Mouse (Mus musculus): Measurements from ENCODE around the gene Sec31a. TPM values are rescaled to one million over a fixed set of nuclear protein-coding genes. Genes with fewer than 3 reads are reported as not detected.

Gene Sec31a
- polyA plus RNA-seq, 1 experiment from 2014 or later: 64.5 TPM

- no peaks in the 10 kb centered on the region for H3K9me3 ChIP-seq (replicated peaks; ENCODE audit: control insufficient read depth, low read length)
- H3K36me3 ChIP-seq (ENCODE audit: control insufficient read depth, insufficient read depth, low read length): no peaks in the 10 kb centered on the region
- no peak overlapping the region for H3K9ac ChIP-seq (ENCODE audit: low read length)
- WGBS: 55% methylated on average over 6 of the region's 6 CpGs
- no peak for ATAC-seq
- no peak overlapping the region for H3K4me3 ChIP-seq (ENCODE audit: low read depth, low read length)
- H3K4me1 ChIP-seq (ENCODE audit: control insufficient read depth, insufficient read depth, low read length): no peaks in the 10 kb centered on the region
- no peak overlapping the region for H3K27ac ChIP-seq (ENCODE audit: low read depth, low read length)
- H3K27me3 ChIP-seq (replicated peaks; ENCODE audit: control insufficient read depth, insufficient read depth, low read length): no peaks in the 10 kb centered on the region
- no peak for DNase-seq (ENCODE audit: low spot score)
- no peak overlapping the region for H3K4me2 ChIP-seq (ENCODE audit: low read length)
Observed at GRCm38 (mm10) chr5:100334686-100335085, 81.3 kb downstream of the Sec31a start.

- ATAC-seq: no peak
- Histone ChIP-seq H3K36me3 (ENCODE audit: control insufficient read depth, insufficient read depth, low read length) (no peaks in the 10 kb centered on the region), H3K9ac (ENCODE audit: low read length) (no peak overlapping the region), H3K4me2 (ENCODE audit: low read length) (no peak overlapping the region), H3K27ac (ENCODE audit: low read depth, low read length) (no peak overlapping the region), H3K9me3 (replicated peaks; ENCODE audit: control insufficient read depth, low read length) (no peaks in the 10 kb centered on the region), H3K27me3 (replicated peaks; ENCODE audit: control insufficient read depth, insufficient read depth, low read length) (no peaks in the 10 kb centered on the region), H3K4me1 (ENCODE audit: control insufficient read depth, insufficient read depth, low read length) (no peaks in the 10 kb centered on the region), H3K4me3 (ENCODE audit: low read depth, low read length) (no peak overlapping the region)
- no peak for DNase-seq (ENCODE audit: low spot score)
- WGBS: 71% methylated on average over 14 of the region's 14 CpGs
Observed at GRCm38 (mm10) chr5:100333607-100334380, 82.2 kb downstream of the Sec31a start.

GRCm38 (mm10) chr5:100332300-100333004 lies 83.6 kb downstream of the Sec31a start:
- H3K9ac ChIP-seq (ENCODE audit: low read length): no peak overlapping the region
- ATAC-seq (no peak; the same call in 1 of the 2 replicates), DNase-seq (ENCODE audit: low spot score) (no peak)
- H3K27me3 ChIP-seq (replicated peaks; ENCODE audit: control insufficient read depth, insufficient read depth, low read length): no peaks in the 10 kb centered on the region
- H3K9me3 ChIP-seq (replicated peaks; ENCODE audit: control insufficient read depth, low read length): no peaks in the 10 kb centered on the region
- no peaks in the 10 kb centered on the region for H3K36me3 ChIP-seq (ENCODE audit: control insufficient read depth, insufficient read depth, low read length)
- no peak overlapping the region for H3K4me3 ChIP-seq (ENCODE audit: low read depth, low read length)
- no peaks in the 10 kb centered on the region for H3K4me1 ChIP-seq (ENCODE audit: control insufficient read depth, insufficient read depth, low read length)
- H3K27ac ChIP-seq (ENCODE audit: low read depth, low read length): no peak overlapping the region
- 58% methylated on average over 8 of the region's 8 CpGs for WGBS
- no peak overlapping the region for H3K4me2 ChIP-seq (ENCODE audit: low read length)

GRCm38 (mm10) chr5:100331636-100332035 lies 84.4 kb downstream of the Sec31a start:
- no peak for ATAC-seq
- H3K9ac ChIP-seq (ENCODE audit: low read length): no peak overlapping the region
- H3K27me3 ChIP-seq (replicated peaks; ENCODE audit: control insufficient read depth, insufficient read depth, low read length): no peaks in the 10 kb centered on the region
- H3K4me3 ChIP-seq (ENCODE audit: low read depth, low read length): no peak overlapping the region
- no peaks in the 10 kb centered on the region for H3K9me3 ChIP-seq (replicated peaks; ENCODE audit: control insufficient read depth, low read length)
- H3K27ac ChIP-seq (ENCODE audit: low read depth, low read length): no peak overlapping the region
- 88% methylated on average over 7 of the region's 8 CpGs for WGBS
- no peaks in the 10 kb centered on the region for H3K36me3 ChIP-seq (ENCODE audit: control insufficient read depth, insufficient read depth, low read length)
- no peak for DNase-seq (ENCODE audit: low spot score)
- H3K4me1 ChIP-seq (ENCODE audit: control insufficient read depth, insufficient read depth, low read length): no peaks in the 10 kb centered on the region
- no peak overlapping the region for H3K4me2 ChIP-seq (ENCODE audit: low read length)

GRCm38 (mm10) chr5:100322081-100322480 lies 94.0 kb downstream of the Sec31a start:
- peak; percentile 89 for DNase-seq (ENCODE audit: low spot score)

GRCm38 (mm10) chr5:100317842-100318241 lies 98.2 kb downstream of the Sec31a start:
- no peak overlapping the region for H3K9ac ChIP-seq (ENCODE audit: low read length)
- no peaks in the 10 kb centered on the region for H3K4me1 ChIP-seq (ENCODE audit: control insufficient read depth, insufficient read depth, low read length)
- no peaks in the 10 kb centered on the region for H3K9me3 ChIP-seq (replicated peaks; ENCODE audit: control insufficient read depth, low read length)
- no peak for DNase-seq (ENCODE audit: low spot score)
- 63% methylated on average over 7 of the region's 7 CpGs for WGBS
- no peaks in the 10 kb centered on the region for H3K36me3 ChIP-seq (ENCODE audit: control insufficient read depth, insufficient read depth, low read length)
- no peak overlapping the region for H3K4me2 ChIP-seq (ENCODE audit: low read length)
- no peaks in the 10 kb centered on the region for H3K27me3 ChIP-seq (replicated peaks; ENCODE audit: control insufficient read depth, insufficient read depth, low read length)
- 0 out of 2 replicates have a peak overlapping the region, but pooled peaks have one; percentile 14 for H3K27ac ChIP-seq (ENCODE audit: low read depth, low read length)
- ATAC-seq: peak; percentile 37; the same call in 1 of the 2 replicates
- no peak overlapping the region for H3K4me3 ChIP-seq (ENCODE audit: low read depth, low read length)

More at GRCm38 (mm10) chr5:100322081-100322480, 94.0 kb downstream of the Sec31a start:
- WGBS: under 1% methylated on average over 11 of the region's 11 CpGs
- Histone ChIP-seq H3K27me3 (replicated peaks; ENCODE audit: control insufficient read depth, insufficient read depth, low read length) (no peaks in the 10 kb centered on the region), H3K4me2 (ENCODE audit: low read length) (no peak overlapping the region), H3K9me3 (replicated peaks; ENCODE audit: control insufficient read depth, low read length) (no peaks in the 10 kb centered on the region), H3K9ac (ENCODE audit: low read length) (no peak overlapping the region), H3K36me3 (ENCODE audit: control insufficient read depth, insufficient read depth, low read length) (no peaks in the 10 kb centered on the region), H3K27ac (ENCODE audit: low read depth, low read length) (no peak overlapping the region), H3K4me3 (ENCODE audit: low read depth, low read length) (no peak overlapping the region), H3K4me1 (ENCODE audit: control insufficient read depth, insufficient read depth, low read length) (no peaks in the 10 kb centered on the region)
- ATAC-seq: peak; percentile 86

GRCm38 (mm10) chr5:100317010-100317409 lies 99.0 kb downstream of the Sec31a start:
- ATAC-seq (no peak), DNase-seq (ENCODE audit: low spot score) (no peak)
- no peaks in the 10 kb centered on the region for H3K27me3 ChIP-seq (replicated peaks; ENCODE audit: control insufficient read depth, insufficient read depth, low read length)
- H3K9me3 ChIP-seq (replicated peaks; ENCODE audit: control insufficient read depth, low read length): no peaks in the 10 kb centered on the region
- no peak overlapping the region for H3K4me3 ChIP-seq (ENCODE audit: low read depth, low read length)
- H3K27ac ChIP-seq (ENCODE audit: low read depth, low read length): no peak overlapping the region
- no peak overlapping the region for H3K9ac ChIP-seq (ENCODE audit: low read length)
- 88% methylated on average over 18 of the region's 18 CpGs for WGBS
- H3K36me3 ChIP-seq (ENCODE audit: control insufficient read depth, insufficient read depth, low read length): no peaks in the 10 kb centered on the region
- H3K4me1 ChIP-seq (ENCODE audit: control insufficient read depth, insufficient read depth, low read length): no peaks in the 10 kb centered on the region
- H3K4me2 ChIP-seq (ENCODE audit: low read length): no peak overlapping the region

GRCm38 (mm10) chr5:100315646-100316045 lies 100.4 kb downstream of the Sec31a start:
- H3K36me3 ChIP-seq (ENCODE audit: control insufficient read depth, insufficient read depth, low read length): no peaks in the 10 kb centered on the region
- no peak overlapping the region for H3K4me3 ChIP-seq (ENCODE audit: low read depth, low read length)
- H3K27me3 ChIP-seq (replicated peaks; ENCODE audit: control insufficient read depth, insufficient read depth, low read length): no peaks in the 10 kb centered on the region
- WGBS: 38% methylated on average over 3 of the region's 3 CpGs
- no peaks in the 10 kb centered on the region for H3K9me3 ChIP-seq (replicated peaks; ENCODE audit: control insufficient read depth, low read length)
- H3K27ac ChIP-seq (ENCODE audit: low read depth, low read length): no peak overlapping the region
- H3K4me2 ChIP-seq (ENCODE audit: low read length): no peak overlapping the region
- no peaks in the 10 kb centered on the region for H3K4me1 ChIP-seq (ENCODE audit: control insufficient read depth, insufficient read depth, low read length)
- no peak for DNase-seq (ENCODE audit: low spot score)
- no peak for ATAC-seq
- H3K9ac ChIP-seq (ENCODE audit: low read length): no peak overlapping the region

- Histone ChIP-seq H3K4me2 (ENCODE audit: low read length) (no peak overlapping the region), H3K27ac (ENCODE audit: low read depth, low read length) (no peak overlapping the region), H3K9me3 (replicated peaks; ENCODE audit: control insufficient read depth, low read length) (no peaks in the 10 kb centered on the region), H3K27me3 (replicated peaks; ENCODE audit: control insufficient read depth, insufficient read depth, low read length) (no peaks in the 10 kb centered on the region), H3K4me1 (ENCODE audit: control insufficient read depth, insufficient read depth, low read length) (no peaks in the 10 kb centered on the region), H3K9ac (ENCODE audit: low read length) (no peak overlapping the region), H3K36me3 (ENCODE audit: control insufficient read depth, insufficient read depth, low read length) (no peaks in the 10 kb centered on the region), H3K4me3 (ENCODE audit: low read depth, low read length) (no peak overlapping the region)
- WGBS: 90% methylated on average over 5 of the region's 5 CpGs
- no peak for DNase-seq (ENCODE audit: low spot score)
- ATAC-seq: no peak
Observed at GRCm38 (mm10) chr5:100312391-100312790, 103.6 kb downstream of the Sec31a start.

Data from forebrain, embryonic 14.5 days (tissue).